Mouse (Mus musculus): ENCODE data around the gene Col26a1. TPM values are rescaled to one million over a fixed set of nuclear protein-coding genes. Genes with fewer than 3 reads are reported as not detected.
A peak's percentile ranks its signal among the peaks of the same experiment; 100 is the strongest.

Gene Col26a1
- polyA plus RNA-seq, 1 experiment from 2014 or later, result not detected

DNA sequence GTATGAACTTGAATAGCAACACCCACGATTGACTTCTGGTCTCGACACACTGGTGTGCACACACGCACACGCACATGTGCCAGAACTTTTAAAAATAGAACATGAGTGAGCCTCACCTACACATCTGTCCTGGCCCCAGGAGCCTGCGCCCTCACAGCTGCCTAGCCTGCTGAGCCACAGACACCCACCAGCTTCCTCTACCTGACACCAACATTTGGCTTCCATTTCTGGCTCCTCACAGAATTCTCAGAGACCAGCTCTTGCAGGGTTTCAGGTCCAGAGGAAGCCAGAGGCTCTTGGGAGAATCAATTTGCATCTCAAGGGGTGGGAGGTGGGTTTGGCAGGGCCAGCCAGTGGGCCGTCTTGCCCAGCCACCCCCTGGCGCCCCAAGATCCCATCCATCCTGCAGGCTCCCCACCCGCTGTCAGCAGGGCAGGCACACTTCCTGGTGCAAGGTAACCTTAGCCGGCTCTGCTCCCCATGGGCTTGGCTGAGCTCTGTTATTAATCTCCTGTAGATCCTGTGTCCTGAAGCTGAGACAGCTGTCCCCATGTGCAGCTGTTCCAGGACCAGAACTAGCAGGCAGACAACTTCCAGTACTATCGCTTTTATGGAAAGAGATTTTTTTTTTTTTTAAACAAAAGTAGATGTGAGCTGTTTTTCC, 13.4 kb downstream of the Col26a1 start:
- Histone ChIP-seq H3K4me3 (ENCODE audit: low read depth, low read length) (no peak overlapping the region), H3K27me3 (ENCODE audit: insufficient read depth, low read length) (no peaks in the 10 kb centered on the region), H3K9me3 (ENCODE audit: low read length) (no peaks in the 10 kb centered on the region), H3K27ac (ENCODE audit: low read depth) (peak overlapping the region; percentile 55; the same call in 1 of the 2 replicates), H3K36me3 (replicated peaks; ENCODE audit: insufficient read depth, low read length) (no peaks in the 10 kb centered on the region), H3K9ac (replicated peaks) (no peak overlapping the region), H3K4me1 (ENCODE audit: insufficient read depth) (no peaks in the 10 kb centered on the region), H3K4me2 (ENCODE audit: low read depth, low read length) (no peak overlapping the region)
- ATAC-seq (no peak), DNase-seq (no peak)
- WGBS (ENCODE audit: insufficient replicate concordance), result 51% methylated on average over 10 of the region's 10 CpGs
- TF ChIP-seq CTCF (IDR thresholded peaks at IDR 0.05; ENCODE audit: low read depth) (no peak), EP300 (IDR thresholded peaks at IDR 0.05; ENCODE audit: low read depth) (no peak)

DNA sequence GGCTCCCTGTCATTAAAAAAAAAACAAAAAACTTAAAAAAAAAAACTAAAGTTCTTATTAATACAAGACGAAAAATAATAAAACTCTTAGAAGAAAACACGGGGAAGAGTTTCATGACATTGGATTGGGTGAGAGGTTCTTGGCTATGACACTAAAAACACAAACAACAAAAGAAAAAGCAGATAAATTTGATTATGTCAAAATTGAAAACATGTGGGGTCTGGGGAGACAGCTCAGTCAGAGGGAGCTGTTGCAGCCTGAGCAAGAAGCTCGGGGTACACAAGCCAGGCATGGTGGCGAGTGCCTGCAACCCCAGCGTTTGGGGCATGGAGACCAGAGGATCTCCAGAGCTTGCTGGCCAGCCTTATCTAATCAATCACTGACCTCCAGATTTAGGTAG, 15.3 kb downstream of the Col26a1 start:
- no peaks in the 10 kb centered on the region for H3K9me3 ChIP-seq (ENCODE audit: low read length)
- H3K27ac ChIP-seq (ENCODE audit: low read depth), result no peak overlapping the region
- H3K9ac ChIP-seq (replicated peaks), result no peak overlapping the region
- 68% methylated on average over 5 of the region's 5 CpGs for WGBS (ENCODE audit: insufficient replicate concordance)
- no peaks in the 10 kb centered on the region for H3K36me3 ChIP-seq (replicated peaks; ENCODE audit: insufficient read depth, low read length)
- H3K4me1 ChIP-seq (ENCODE audit: insufficient read depth), result peaks cover 10% of the 10 kb centered on the region
- TF ChIP-seq EP300 (IDR thresholded peaks at IDR 0.05; ENCODE audit: low read depth) (no peak), CTCF (IDR thresholded peaks at IDR 0.05; ENCODE audit: low read depth) (no peak)
- DNase-seq (no peak), ATAC-seq (no peak)
- no peaks in the 10 kb centered on the region for H3K27me3 ChIP-seq (ENCODE audit: insufficient read depth, low read length)
- no peak overlapping the region for H3K4me3 ChIP-seq (ENCODE audit: low read depth, low read length)
- no peak overlapping the region for H3K4me2 ChIP-seq (ENCODE audit: low read depth, low read length)

DNA sequence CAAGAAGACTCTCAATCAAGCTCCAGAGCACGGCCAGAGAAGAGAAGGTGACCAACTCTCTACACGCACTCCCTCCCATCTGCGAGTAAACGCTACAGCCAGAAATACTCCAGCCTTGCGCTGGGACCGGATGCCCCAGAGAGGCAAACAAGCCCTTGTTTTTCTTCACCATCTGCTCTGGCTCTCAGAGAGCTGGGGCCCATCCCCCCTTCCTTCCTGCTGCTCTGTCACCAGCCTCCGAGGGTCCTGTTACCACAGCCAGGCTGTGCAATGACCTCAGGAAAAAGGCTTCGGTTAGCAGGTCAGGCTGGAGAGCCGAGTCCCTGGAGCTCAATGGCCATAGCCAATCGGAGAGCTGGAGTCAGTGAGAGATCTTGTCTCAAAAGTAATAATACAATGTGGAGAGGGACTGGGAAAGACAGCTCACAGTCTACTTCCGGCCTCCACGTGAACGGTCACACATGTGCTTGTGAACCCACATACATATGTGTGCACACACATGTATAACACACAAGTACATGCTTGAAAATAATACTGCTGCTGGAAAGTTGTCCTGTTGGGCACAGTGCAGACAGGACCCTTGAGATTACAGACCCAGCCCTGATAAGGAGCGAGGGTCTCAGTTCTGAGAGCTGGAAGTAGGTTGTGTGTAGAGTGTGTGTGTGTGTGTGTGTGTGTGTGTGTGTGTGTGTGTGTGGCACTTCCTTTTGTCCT, 18.9 kb downstream of the Col26a1 start:
- TF ChIP-seq CTCF (IDR thresholded peaks at IDR 0.05; ENCODE audit: low read depth) (no peak), EP300 (IDR thresholded peaks at IDR 0.05; ENCODE audit: low read depth) (no peak)
- H3K27me3 ChIP-seq (ENCODE audit: insufficient read depth, low read length), result no peaks in the 10 kb centered on the region
- H3K9me3 ChIP-seq (ENCODE audit: low read length), result no peaks in the 10 kb centered on the region
- H3K4me1 ChIP-seq (ENCODE audit: insufficient read depth), result peaks cover 14% of the 10 kb centered on the region
- DNase-seq, result peak; percentile 64
- WGBS (ENCODE audit: insufficient replicate concordance), result 5% methylated on average over 14 of the region's 14 CpGs
- peak; percentile 83 for ATAC-seq
- no peaks in the 10 kb centered on the region for H3K36me3 ChIP-seq (replicated peaks; ENCODE audit: insufficient read depth, low read length)
- H3K4me2 ChIP-seq (ENCODE audit: low read depth, low read length), result peak overlapping the region; percentile 29
- no peak overlapping the region for H3K9ac ChIP-seq (replicated peaks)
- no peak overlapping the region for H3K4me3 ChIP-seq (ENCODE audit: low read depth, low read length)
- H3K27ac ChIP-seq (ENCODE audit: low read depth), result peak overlapping the region; percentile 67

DNA sequence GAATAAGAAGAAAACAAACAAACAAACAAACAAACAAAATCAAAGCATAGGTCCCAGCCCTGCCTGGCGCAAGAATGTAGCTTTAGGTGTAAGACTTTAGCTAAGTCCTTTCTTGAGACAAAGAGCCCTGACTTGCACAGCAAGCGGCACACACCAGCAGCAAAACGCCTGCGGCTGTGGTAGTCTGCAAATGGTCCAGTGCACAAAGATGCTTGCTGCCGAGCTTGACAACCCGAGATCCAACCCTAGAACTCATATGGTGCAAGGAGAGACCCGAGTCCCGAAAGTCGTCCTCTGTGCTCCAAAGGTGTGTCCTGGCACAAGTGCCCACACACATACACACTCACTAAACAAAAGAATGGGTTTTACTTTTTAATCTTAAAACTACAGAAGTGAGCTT, 19.7 kb downstream of the Col26a1 start:
- WGBS (ENCODE audit: insufficient replicate concordance), result 60% methylated on average over 9 of the region's 9 CpGs
- TF ChIP-seq EP300 (IDR thresholded peaks at IDR 0.05; ENCODE audit: low read depth) (no peak), CTCF (IDR thresholded peaks at IDR 0.05; ENCODE audit: low read depth) (no peak)
- peak overlapping the region; percentile 29; the same call in 1 of the 2 replicates for H3K4me2 ChIP-seq (ENCODE audit: low read depth, low read length)
- H3K4me3 ChIP-seq (ENCODE audit: low read depth, low read length), result no peak overlapping the region
- DNase-seq, result no peak
- ATAC-seq, result no peak
- peak overlapping the region; percentile 67; the same call in 1 of the 2 replicates for H3K27ac ChIP-seq (ENCODE audit: low read depth)
- H3K9me3 ChIP-seq (ENCODE audit: low read length), result no peaks in the 10 kb centered on the region
- no peaks in the 10 kb centered on the region for H3K36me3 ChIP-seq (replicated peaks; ENCODE audit: insufficient read depth, low read length)
- H3K9ac ChIP-seq (replicated peaks), result no peak overlapping the region
- no peaks in the 10 kb centered on the region for H3K27me3 ChIP-seq (ENCODE audit: insufficient read depth, low read length)
- H3K4me1 ChIP-seq (ENCODE audit: insufficient read depth), result peaks cover 14% of the 10 kb centered on the region

DNA sequence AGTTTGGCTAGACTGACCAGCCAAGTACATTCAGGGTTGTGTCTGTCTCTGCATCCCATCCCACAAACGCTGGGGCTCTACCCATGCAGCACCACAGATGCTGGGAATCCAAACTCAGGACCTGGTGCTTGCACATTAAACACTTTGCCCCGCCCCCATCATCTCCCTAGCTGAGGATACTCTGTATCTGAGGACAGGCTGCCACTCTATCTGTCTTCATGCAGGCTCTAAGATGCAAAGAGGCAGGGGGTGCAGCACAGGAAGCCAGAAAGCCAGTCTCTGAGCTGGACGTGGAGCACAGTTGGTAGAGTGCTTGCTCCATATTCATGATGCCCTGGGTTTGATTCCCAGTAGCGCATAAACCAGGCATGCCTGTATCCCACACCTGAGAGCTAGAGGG, 20.2 kb downstream of the Col26a1 start:
- H3K9me3 ChIP-seq (ENCODE audit: low read length), result no peaks in the 10 kb centered on the region
- no peak for ATAC-seq

DNA sequence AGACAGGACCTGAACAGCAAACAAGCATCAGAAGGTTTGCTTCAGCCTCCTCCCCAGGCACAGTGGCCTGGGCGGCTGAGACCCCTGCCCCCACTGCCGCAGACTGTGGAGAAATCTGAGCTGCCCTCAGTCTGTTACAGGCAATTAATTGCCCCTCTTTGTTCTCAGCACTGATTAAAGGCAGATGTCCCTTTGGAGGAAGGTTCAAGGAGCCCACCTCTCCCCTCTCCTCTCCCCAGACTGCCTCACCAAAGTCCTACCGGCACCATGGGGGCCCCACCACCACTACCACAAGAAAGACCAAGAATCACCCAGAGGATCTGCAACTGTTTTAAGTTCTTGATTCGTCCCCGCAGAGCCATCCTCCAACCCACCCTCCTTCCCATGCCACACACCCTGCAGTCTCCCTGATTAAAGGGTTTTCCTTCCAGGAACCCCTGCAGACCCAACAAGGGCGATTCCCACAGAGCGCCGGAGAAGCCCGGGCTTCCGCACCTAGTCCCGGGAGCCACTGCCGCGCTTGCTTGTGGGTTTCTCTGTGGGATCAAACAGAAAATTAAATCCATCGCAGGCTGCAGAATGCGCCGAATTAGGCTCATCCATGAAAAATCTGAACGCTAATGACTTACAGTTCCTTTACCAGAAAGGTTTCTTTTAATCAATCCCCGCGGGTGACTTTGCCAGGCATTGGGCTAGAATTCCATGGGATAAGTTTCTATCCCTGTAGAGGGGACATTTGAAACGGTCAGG, 21.6 kb downstream of the Col26a1 start:
- H3K4me1 ChIP-seq (ENCODE audit: insufficient read depth), result peaks cover 14% of the 10 kb centered on the region
- no peak for TF ChIP-seq EP300 (IDR thresholded peaks at IDR 0.05; ENCODE audit: low read depth)
- no peak for TF ChIP-seq CTCF (IDR thresholded peaks at IDR 0.05; ENCODE audit: low read depth)
- H3K9ac ChIP-seq (replicated peaks), result no peak overlapping the region
- no peak overlapping the region for H3K27ac ChIP-seq (ENCODE audit: low read depth)
- H3K27me3 ChIP-seq (ENCODE audit: insufficient read depth, low read length), result no peaks in the 10 kb centered on the region
- WGBS (ENCODE audit: insufficient replicate concordance), result 45% methylated on average over 20 of the region's 20 CpGs
- H3K4me3 ChIP-seq (ENCODE audit: low read depth, low read length), result no peak overlapping the region
- DNase-seq (no peak), ATAC-seq (no peak)
- no peaks in the 10 kb centered on the region for H3K9me3 ChIP-seq (ENCODE audit: low read length)
- no peaks in the 10 kb centered on the region for H3K36me3 ChIP-seq (replicated peaks; ENCODE audit: insufficient read depth, low read length)
- no peak overlapping the region for H3K4me2 ChIP-seq (ENCODE audit: low read depth, low read length)

More for the DNA sequence above, 20.2 kb downstream of the Col26a1 start:
- peaks cover 14% of the 10 kb centered on the region for H3K4me1 ChIP-seq (ENCODE audit: insufficient read depth)
- 46% methylated on average over 4 of the region's 4 CpGs for WGBS (ENCODE audit: insufficient replicate concordance)
- DNase-seq, result no peak
- TF ChIP-seq CTCF (IDR thresholded peaks at IDR 0.05; ENCODE audit: low read depth), result no peak
- TF ChIP-seq EP300 (IDR thresholded peaks at IDR 0.05; ENCODE audit: low read depth), result no peak
- no peak overlapping the region for H3K9ac ChIP-seq (replicated peaks)
- H3K4me3 ChIP-seq (ENCODE audit: low read depth, low read length), result no peak overlapping the region
- peak overlapping the region; percentile 67 for H3K27ac ChIP-seq (ENCODE audit: low read depth)
- no peak overlapping the region for H3K4me2 ChIP-seq (ENCODE audit: low read depth, low read length)
- no peaks in the 10 kb centered on the region for H3K27me3 ChIP-seq (ENCODE audit: insufficient read depth, low read length)
- H3K36me3 ChIP-seq (replicated peaks; ENCODE audit: insufficient read depth, low read length), result no peaks in the 10 kb centered on the region
